Comparison of ENCODE assay signal across 12 mouse cellular contexts in genomic region chr9:47533461-47533860, GRCm38 (mm10). TPM values are rescaled to one million over a fixed set of nuclear protein-coding genes. Genes with fewer than 3 reads are reported as not detected.
A peak's percentile ranks its signal among the peaks of the same experiment; 100 is the strongest.
DNase-seq lines count a peak whose midpoint lies in the region; ATAC-seq and TF ChIP-seq lines count a peak whose summit lies in the region.
"Had no signal": no experiment of that assay in that cellular context is flagged by ENCODE, and none has a peak within 500 bp of the region (broad histone marks: within the 10 kb centered on the region; RNA-seq: fewer than 3 reads in every experiment).

No protein-coding gene starts in this region.

- H3K4me1 ChIP-seq in lung, embryonic 14.5 days (ENCODE audit: insufficient read depth): no peaks in the 10 kb centered on the region
- peaks cover 5% of the 10 kb centered on the region; the same call in 1 of the 2 replicates for H3K4me1 ChIP-seq in lung, postnatal 0 days (ENCODE audit: insufficient read depth, low read depth, low read length)
- H3K4me1 ChIP-seq in embryonic facial prominence, embryonic 15.5 days: peaks cover 34% of the 10 kb centered on the region
- peaks cover 43% of the 10 kb centered on the region for H3K4me1 ChIP-seq in limb, embryonic 10.5 days
- no peaks in the 10 kb centered on the region; the same call in 1 of the 2 replicates for H3K4me1 ChIP-seq in intestine, postnatal 0 days (replicated peaks; ENCODE audit: control insufficient read depth, insufficient read depth, low read length)

- DNase-seq in lung, embryonic 14.5 days: no peak
- DNase-seq in lung, postnatal 0 days (ENCODE audit: low spot score): no peak
- DNase-seq in limb, embryonic 10.5 days (ENCODE audit: low spot score): no peak
- DNase-seq in retina, embryonic 14.5 days (ENCODE audit: low spot score): peak; percentile 39
- no peak for DNase-seq in kidney, adult 18-20 months
- DNase-seq in heart, adult 11 months: no peak
- DNase-seq: cerebellum, adult 11-12 months; heart, postnatal 14 days; layer of hippocampus, adult 9-11 months; liver, postnatal 0 days had no signal

- TF ChIP-seq CTCF in lung, embryonic 14.5 days (IDR thresholded peaks at IDR 0.05; ENCODE audit: low read depth): no peak
- no peak for TF ChIP-seq CTCF in lung, postnatal 0 days (IDR thresholded peaks at IDR 0.05)
- TF ChIP-seq CTCF in intestine, postnatal 0 days (IDR thresholded peaks at IDR 0.05; ENCODE audit: low read depth): no peak

- H3K27ac ChIP-seq in lung, embryonic 14.5 days (ENCODE audit: low read depth): no peak overlapping the region
- no peak overlapping the region for H3K27ac ChIP-seq in lung, postnatal 0 days (ENCODE audit: low read length)
- no peak overlapping the region for H3K27ac ChIP-seq in embryonic facial prominence, embryonic 15.5 days (replicated peaks)
- no peak overlapping the region for H3K27ac ChIP-seq in limb, embryonic 10.5 days
- no peak overlapping the region for H3K27ac ChIP-seq in intestine, postnatal 0 days (ENCODE audit: low read depth, low read length)

- no peak overlapping the region for H3K4me3 ChIP-seq in lung, embryonic 14.5 days (ENCODE audit: low read depth, low read length)
- no peak overlapping the region for H3K4me3 ChIP-seq in lung, postnatal 0 days (ENCODE audit: low read depth, low read length)
- H3K4me3 ChIP-seq in embryonic facial prominence, embryonic 15.5 days (replicated peaks): no peak overlapping the region
- H3K4me3 ChIP-seq in limb, embryonic 10.5 days: 0 out of 2 replicates have a peak overlapping the region, but pooled peaks have one; percentile 80
- no peak overlapping the region for H3K4me3 ChIP-seq in intestine, postnatal 0 days (ENCODE audit: low read depth, low read length)

- H3K9me3 ChIP-seq in lung, embryonic 14.5 days (ENCODE audit: low read depth, low read length): no peaks in the 10 kb centered on the region
- no peaks in the 10 kb centered on the region for H3K9me3 ChIP-seq in lung, postnatal 0 days (ENCODE audit: low read length)
- H3K9me3 ChIP-seq in embryonic facial prominence, embryonic 15.5 days (replicated peaks): no peaks in the 10 kb centered on the region
- H3K9me3 ChIP-seq in limb, embryonic 10.5 days (replicated peaks): no peaks in the 10 kb centered on the region
- no peaks in the 10 kb centered on the region for H3K9me3 ChIP-seq in intestine, postnatal 0 days (ENCODE audit: control insufficient read depth)

- H3K27me3 ChIP-seq in lung, embryonic 14.5 days (ENCODE audit: insufficient read depth, low read length): peaks cover 46% of the 10 kb centered on the region
- peaks cover 5% of the 10 kb centered on the region; the same call in 1 of the 2 replicates for H3K27me3 ChIP-seq in lung, postnatal 0 days (replicated peaks; ENCODE audit: insufficient read depth, low read length)
- peaks cover 23% of the 10 kb centered on the region; the same call in 1 of the 2 replicates for H3K27me3 ChIP-seq in embryonic facial prominence, embryonic 15.5 days
- peaks cover 29% of the 10 kb centered on the region; the same call in 1 of the 2 replicates for H3K27me3 ChIP-seq in limb, embryonic 10.5 days (ENCODE audit: low read depth, poor library complexity, severe bottlenecking)
- peaks cover 38% of the 10 kb centered on the region for H3K27me3 ChIP-seq in intestine, postnatal 0 days (replicated peaks; ENCODE audit: control insufficient read depth, insufficient read depth, low read length)

- 30% methylated on average over 8 of the region's 8 CpGs for WGBS in lung, embryonic 14.5 days
- WGBS in lung, postnatal 0 days: 38% methylated on average over 8 of the region's 8 CpGs
- 26% methylated on average over 8 of the region's 8 CpGs for WGBS in embryonic facial prominence, embryonic 15.5 days
- WGBS in limb, embryonic 10.5 days: 33% methylated on average over 8 of the region's 8 CpGs
- 59% methylated on average over 8 of the region's 8 CpGs for WGBS in intestine, postnatal 0 days

- peak overlapping the region; percentile 89 for H3K4me2 ChIP-seq in lung, embryonic 14.5 days
- no peak overlapping the region for H3K4me2 ChIP-seq in lung, postnatal 0 days (replicated peaks; ENCODE audit: low read depth, low read length)
- 0 out of 2 replicates have a peak overlapping the region, but pooled peaks have one; percentile 0 for H3K4me2 ChIP-seq in embryonic facial prominence, embryonic 15.5 days (replicated peaks)
- no peak overlapping the region for H3K4me2 ChIP-seq in intestine, postnatal 0 days (replicated peaks; ENCODE audit: low read depth)

- H3K36me3 ChIP-seq in lung, embryonic 14.5 days (ENCODE audit: insufficient read depth): no peaks in the 10 kb centered on the region
- no peaks in the 10 kb centered on the region for H3K36me3 ChIP-seq in lung, postnatal 0 days (ENCODE audit: insufficient read depth, low read length)
- no peaks in the 10 kb centered on the region for H3K36me3 ChIP-seq in embryonic facial prominence, embryonic 15.5 days
- H3K36me3 ChIP-seq in limb, embryonic 10.5 days: no peaks in the 10 kb centered on the region
- no peaks in the 10 kb centered on the region for H3K36me3 ChIP-seq in intestine, postnatal 0 days (ENCODE audit: control insufficient read depth, insufficient read depth)

- no peak for ATAC-seq in lung, embryonic 14.5 days (ENCODE audit: insufficient read depth)
- ATAC-seq in lung, postnatal 0 days: no peak
- ATAC-seq in embryonic facial prominence, embryonic 15.5 days (ENCODE audit: insufficient number of reproducible peaks, low FRiP score, low TSS enrichment, low read depth): no peak
- ATAC-seq in intestine, postnatal 0 days: no peak
- ATAC-seq: liver, postnatal 0 days had no signal

- no peak for TF ChIP-seq EP300 in lung, postnatal 0 days (IDR thresholded peaks at IDR 0.05)

- H3K9ac ChIP-seq in lung, embryonic 14.5 days: no peak overlapping the region
- no peak overlapping the region for H3K9ac ChIP-seq in lung, postnatal 0 days (replicated peaks; ENCODE audit: low read depth)
- H3K9ac ChIP-seq in embryonic facial prominence, embryonic 15.5 days: no peak overlapping the region
- no peak overlapping the region for H3K9ac ChIP-seq in intestine, postnatal 0 days (ENCODE audit: low read depth, low read length)
- H3K9ac ChIP-seq: liver, postnatal 0 days had no signal

RNA-seq across cellular contexts. Expression of gene Cadm1, which starts 3.5 kb away (rescaled TPM):
- polyA plus RNA-seq in lung, embryonic 14.5 days (2014; fragmentation: Nextera tagmentation; extraction: Ambion mirVana): 93.7 and 94.5 TPM in 2 replicates
- polyA plus RNA-seq in lung, postnatal 0 days (2015; fragmentation: Nextera tagmentation; extraction: Ambion mirVana): 84.9 and 89.2 TPM in 2 replicates
- polyA plus RNA-seq in embryonic facial prominence, embryonic 15.5 days (2015; fragmentation: Nextera tagmentation; extraction: Ambion mirVana): 57.0 and 65.2 TPM in 2 replicates
- polyA plus RNA-seq in limb, embryonic 10.5 days (2016; fragmentation: Nextera tagmentation; extraction: Ambion mirVana): 49.1 and 51.3 TPM in 2 replicates
- 20.1 and 20.9 TPM in 2 replicates for polyA plus RNA-seq in intestine, postnatal 0 days (2015; fragmentation: Nextera tagmentation; extraction: Ambion mirVana)

Comparison
In these comparisons a context has a peak if more than half of its experiments do, and no peak if none do; other contexts are left out.
1. H3K4me2 ChIP-seq: peak in lung, embryonic 14.5 days (single experiment) and embryonic facial prominence, embryonic 15.5 days (single experiment); none in lung, postnatal 0 days (single experiment) and intestine, postnatal 0 days (single experiment).